Mouse (Mus musculus) kidney, adult 2 months (tissue): Measurements from ENCODE around the gene Klhl7.

Experiments
- CTCF ChIP-seq: fragments of 200-500 bp; conservative IDR thresholded peaks from 2 replicates; pipeline ENCODE4 v1.5.1; 2011; ENCODE audit warnings: low read depth, mild to moderate bottlenecking, control low read depth, low read length, moderate library complexity, mixed read lengths; ENCODE audit not compliant: insufficient read depth, insufficient read length
- POLR2A ChIP-seq: fragments of 200-500 bp; IDR thresholded peaks from one replicate; pipeline ENCODE4 v1.6.1; 2011; ENCODE audit warnings: low read depth, low read length, control low read depth

DNA sequence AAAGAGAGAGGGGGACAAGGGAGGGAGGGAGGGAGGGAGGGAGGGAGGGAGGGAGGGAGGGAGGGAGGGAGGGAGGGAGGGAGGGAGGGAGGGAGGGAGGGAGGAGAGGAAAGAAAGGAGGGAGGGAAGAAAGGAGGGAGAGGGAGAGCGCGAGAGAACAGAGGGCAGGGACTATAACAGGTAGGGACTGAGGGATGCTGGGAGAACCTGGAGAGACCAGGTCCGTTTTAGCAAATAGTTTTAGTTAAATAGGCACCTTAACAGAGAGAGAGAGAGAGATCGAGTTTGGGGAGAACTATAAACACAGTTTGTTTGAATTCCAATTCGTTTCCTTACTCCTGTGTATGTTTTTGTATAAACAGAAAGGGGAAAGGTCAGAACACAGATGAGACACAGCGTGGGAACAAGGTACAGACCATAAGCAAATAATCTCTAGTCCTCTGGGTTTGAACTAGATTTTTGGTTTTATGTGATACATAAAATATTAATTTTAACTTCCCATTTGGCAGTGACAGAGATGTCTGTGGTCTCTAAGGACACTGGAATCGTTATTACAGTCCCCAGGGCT lies 22.6 kb upstream of the Klhl7 start:
- TF ChIP-seq POLR2A (no peak), CTCF (no peak)
